Mouse (Mus musculus) limb, embryonic 10.5 days (tissue): ENCODE data around the gene Mbtps2. TPM values are rescaled to one million over a fixed set of nuclear protein-coding genes. Genes with fewer than 3 reads are reported as not detected.

Experiments
- DNase-seq: peaks from one replicate; pipeline ENCODE4 v3.0.0-alpha.2; 2017; ENCODE audit warnings: low spot score
- H3K27ac ChIP-seq: fragments of 300-500 bp; sonication (generic); 2 replicates; pipeline ENCODE4 v1.5.1; 2016; ENCODE audit warnings: mild to moderate bottlenecking
- H3K27me3 ChIP-seq: fragments of 300-500 bp; sonication (generic); 2 replicates; pipeline ENCODE4 v1.6.1; 2016; ENCODE audit warnings: low read depth, mild to moderate bottlenecking; ENCODE audit not compliant: poor library complexity, severe bottlenecking
- H3K36me3 ChIP-seq: fragments of 300-500 bp; sonication (generic); 2 replicates; pipeline ENCODE4 v1.6.1; 2016; ENCODE audit warnings: mild to moderate bottlenecking, moderate library complexity
- H3K4me1 ChIP-seq: fragments of 300-500 bp; sonication (generic); 2 replicates; pipeline ENCODE4 v1.6.1; 2016
- H3K4me3 ChIP-seq: fragments of 300-500 bp; sonication (generic); 2 replicates; pipeline ENCODE4 v1.5.1; 2016; ENCODE audit warnings: mild to moderate bottlenecking, moderate library complexity
- H3K9me3 ChIP-seq: fragments of 300-500 bp; sonication (generic); replicated peaks from 2 replicates; pipeline ENCODE4 v1.6.1; 2016; ENCODE audit warnings: mild to moderate bottlenecking
- WGBS: fragments of 180-500 bp; shearing (Covaris S2); methylation state at CpG from one replicate; pipeline ENCODE4 v1.1.7; 2016; 5-methylcytosine and 5-hydroxymethylcytosine counted together
- polyA plus RNA-seq: library from polyadenylated mRNA; unstranded; fragments of >200 nt; fragmentation: Nextera tagmentation; extraction: Ambion mirVana; gene quantifications from 2 replicates; pipeline ENCODE4 v1.2.1, GENCODE M21; 2016

Gene Mbtps2
- polyA plus RNA-seq, 1 experiment from 2014 or later: 29.1 TPM

GRCm38 (mm10) chrX:157491944-157492726, 106.4 kb downstream of the Mbtps2 start, which contains the start of gene Sms:
Gene Sms (minus strand): TSS chrX:157492287.
- H3K36me3 ChIP-seq: no peaks in the 10 kb centered on the region
- peaks cover 7% of the 10 kb centered on the region; the same call in 1 of the 2 replicates for H3K4me1 ChIP-seq
- WGBS: 12% methylated on average over 42 of the region's 45 CpGs
- H3K27me3 ChIP-seq: peaks cover 58% of the 10 kb centered on the region
- no peaks in the 10 kb centered on the region for H3K9me3 ChIP-seq
- peak within 1 kb of the TSS; percentile 71 for H3K4me3 ChIP-seq
- H3K27ac ChIP-seq: peak within 1 kb of the TSS; percentile 95
- peak; percentile 80 for DNase-seq

GRCm38 (mm10) chrX:157491145-157491935, 107.2 kb downstream of the Mbtps2 start:
- DNase-seq: peak; percentile 43
- 30% methylated on average over 83 of the region's 104 CpGs for WGBS
- peak overlapping the region; percentile 95 for H3K27ac ChIP-seq
- no peaks in the 10 kb centered on the region for H3K36me3 ChIP-seq
- H3K4me1 ChIP-seq: peaks cover 7% of the 10 kb centered on the region; the same call in 1 of the 2 replicates
- H3K9me3 ChIP-seq: no peaks in the 10 kb centered on the region
- H3K4me3 ChIP-seq: peak overlapping the region; percentile 71
- H3K27me3 ChIP-seq: peaks cover 58% of the 10 kb centered on the region

- 10% methylated on average over 12 of the region's 12 CpGs for WGBS
- Histone ChIP-seq H3K9me3 (no peaks in the 10 kb centered on the region), H3K27ac (peak overlapping the region; percentile 95), H3K27me3 (peaks cover 58% of the 10 kb centered on the region), H3K4me3 (peak overlapping the region; percentile 71), H3K36me3 (no peaks in the 10 kb centered on the region), H3K4me1 (peaks cover 7% of the 10 kb centered on the region; the same call in 1 of the 2 replicates)
- DNase-seq: peak; percentile 35
These were observed 107.8 kb downstream of the Mbtps2 start for GRCm38 (mm10) chrX:157490769-157491144.

- Histone ChIP-seq H3K4me1 (peaks cover 7% of the 10 kb centered on the region; the same call in 1 of the 2 replicates), H3K27ac (peak overlapping the region; percentile 30), H3K9me3 (no peaks in the 10 kb centered on the region), H3K27me3 (peaks cover 55% of the 10 kb centered on the region), H3K4me3 (peak overlapping the region; percentile 71), H3K36me3 (no peaks in the 10 kb centered on the region)
- DNase-seq: peak; percentile 29
- WGBS: 13% methylated on average over 9 of the region's 9 CpGs
These were observed 108.4 kb downstream of the Mbtps2 start for GRCm38 (mm10) chrX:157489871-157490721.

- Histone ChIP-seq H3K36me3 (no peaks in the 10 kb centered on the region), H3K4me3 (no peak overlapping the region), H3K27ac (no peak overlapping the region), H3K9me3 (no peaks in the 10 kb centered on the region), H3K27me3 (peaks cover 45% of the 10 kb centered on the region), H3K4me1 (peaks cover 7% of the 10 kb centered on the region; the same call in 1 of the 2 replicates)
- WGBS: 84% methylated on average over 3 of the region's 3 CpGs
- DNase-seq: no peak
These were observed 109.7 kb downstream of the Mbtps2 start for GRCm38 (mm10) chrX:157488831-157489230.

- 51% methylated on average over 2 of the region's 2 CpGs for WGBS
- Histone ChIP-seq H3K4me1 (peaks cover 7% of the 10 kb centered on the region; the same call in 1 of the 2 replicates), H3K4me3 (no peak overlapping the region), H3K9me3 (no peaks in the 10 kb centered on the region), H3K27me3 (peaks cover 33% of the 10 kb centered on the region), H3K27ac (no peak overlapping the region), H3K36me3 (no peaks in the 10 kb centered on the region)
- DNase-seq: no peak
These were observed 111.8 kb downstream of the Mbtps2 start for GRCm38 (mm10) chrX:157486765-157487164.

Other genes with a start within 250 kb of the Mbtps2 start
- 0.04 and 0.18 TPM in 2 replicates for gene Phex, start 183.4 kb downstream of the Mbtps2 start, polyA plus RNA-seq
- gene Sms, start 106.4 kb downstream of the Mbtps2 start, polyA plus RNA-seq: 75.2 and 84.0 TPM in 2 replicates
- gene Yy2, start 29.7 kb downstream of the Mbtps2 start, polyA plus RNA-seq: 6.0 and 6.7 TPM in 2 replicates
- gene Smpx, start 100.2 kb upstream of the Mbtps2 start, polyA plus RNA-seq: 0.26 and 0.48 TPM in 2 replicates
- 1.5 and 1.9 TPM in 2 replicates for gene Klhl34, start 219.7 kb upstream of the Mbtps2 start, polyA plus RNA-seq